Mouse (Mus musculus) adrenal gland, postnatal 10 days (tissue): ENCODE measurements around the gene Slc25a10. TPM values are rescaled to one million over a fixed set of nuclear protein-coding genes. Genes with fewer than 3 reads are reported as not detected.

Experiments
- DNase-seq: peaks from one replicate; pipeline ENCODE4 v3.0.0; 2021; ENCODE audit warnings: mixed read lengths
- total RNA-seq, 2 experiments: library from RNA; stranded (reverse); gene quantifications; 2 replicates each; pipeline ENCODE4 v1.2.3; 2021

Gene Slc25a10
- total RNA-seq, 2 experiments from 2014 or later, result 58.5 to 60.9 TPM

DNA sequence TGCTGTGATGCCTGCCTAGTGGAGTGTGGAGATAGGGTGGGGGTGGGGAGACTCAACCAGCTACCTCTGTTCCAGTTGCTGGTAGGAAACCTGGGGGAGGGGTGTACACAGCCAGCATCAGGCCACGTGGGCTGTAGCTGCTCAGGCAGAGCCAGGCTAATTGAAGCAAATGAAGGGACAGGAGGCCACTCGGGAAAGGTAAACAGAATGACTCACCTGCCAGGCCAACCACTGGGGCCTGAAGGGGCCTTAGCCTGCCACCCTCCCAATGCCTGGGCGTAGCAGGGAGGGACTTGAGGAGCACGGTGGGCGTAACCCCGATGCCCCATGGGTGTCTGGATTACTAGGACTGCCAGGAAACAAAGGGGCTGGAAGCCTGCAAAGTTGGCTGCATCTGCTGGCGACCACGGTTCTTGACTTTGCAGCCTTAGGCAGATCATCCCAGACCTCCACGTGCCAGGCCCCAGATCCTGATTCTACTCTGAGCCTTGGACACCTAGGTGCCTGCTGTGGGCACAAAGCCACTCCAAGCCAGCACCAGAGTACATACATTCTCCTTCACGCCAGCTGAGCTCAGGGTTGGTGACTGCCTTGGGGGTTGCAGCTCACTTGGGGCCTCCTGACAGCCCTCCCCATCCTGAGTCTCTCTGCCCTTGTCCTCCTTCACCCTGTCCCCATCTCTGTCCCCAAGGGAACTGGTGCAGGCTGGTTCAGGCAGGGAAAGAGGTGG lies 47.8 kb downstream of the Slc25a10 start:
- DNase-seq, result no peak

DNA sequence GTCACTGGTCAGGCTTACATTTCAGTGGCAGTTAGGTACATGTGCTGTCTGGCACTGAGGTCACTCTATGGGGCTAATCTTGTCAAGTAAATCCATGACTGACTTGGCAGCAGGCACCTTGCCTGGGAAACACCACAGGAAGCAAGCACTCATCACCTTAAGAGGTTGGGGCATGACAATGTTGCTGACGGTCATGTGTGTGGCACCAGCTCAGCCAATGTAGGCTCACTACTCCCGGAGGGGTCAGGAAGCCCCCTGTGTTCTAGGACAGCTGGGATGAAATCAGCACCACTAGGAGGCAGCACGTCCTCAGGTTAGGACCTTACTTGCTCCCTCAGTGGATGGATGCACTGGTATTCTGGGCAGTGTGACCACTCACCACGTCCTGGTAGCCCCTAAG lies 50.3 kb downstream of the Slc25a10 start:
- DNase-seq, result no peak

DNA sequence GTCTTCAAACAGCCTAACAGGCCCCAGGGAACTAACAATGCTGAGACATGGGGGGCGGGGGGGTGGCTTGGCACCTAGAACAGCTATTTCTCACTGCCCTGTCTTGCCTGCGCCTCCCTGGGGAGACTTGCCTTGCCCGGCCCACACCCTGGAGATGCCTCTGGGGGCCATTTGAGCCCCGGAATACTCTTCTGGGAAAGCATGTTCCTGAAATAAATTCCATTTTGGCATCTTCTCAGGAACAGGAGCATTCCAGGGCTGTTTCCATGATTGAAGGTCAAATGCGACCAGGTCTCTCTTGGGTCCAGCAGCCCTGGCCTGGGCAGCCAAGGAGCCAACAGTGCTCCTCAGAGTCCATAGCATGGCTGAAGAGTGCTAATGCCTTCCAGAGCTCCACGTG lies 50.7 kb downstream of the Slc25a10 start:
- DNase-seq, result peak; percentile 70

DNA sequence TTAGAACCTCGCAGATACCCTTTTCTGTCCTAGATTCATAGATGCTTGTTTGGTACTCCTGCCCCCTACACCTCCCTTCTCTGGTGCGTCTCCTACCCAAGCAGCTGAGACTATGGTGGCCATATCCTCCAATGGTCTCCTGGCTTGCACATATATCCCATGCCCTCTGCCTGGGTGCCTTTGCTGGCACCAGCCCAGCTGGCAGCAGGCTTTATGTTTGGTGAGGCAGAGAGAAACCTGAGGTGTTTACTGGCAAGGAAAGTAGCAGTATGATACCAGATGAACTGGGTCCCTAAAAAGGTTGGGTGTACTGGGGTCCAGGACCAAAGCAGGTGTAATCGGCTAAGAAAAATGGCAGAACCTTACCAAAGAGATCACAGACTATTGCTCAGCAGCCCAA lies 54.3 kb downstream of the Slc25a10 start:
- DNase-seq, result no peak

DNA sequence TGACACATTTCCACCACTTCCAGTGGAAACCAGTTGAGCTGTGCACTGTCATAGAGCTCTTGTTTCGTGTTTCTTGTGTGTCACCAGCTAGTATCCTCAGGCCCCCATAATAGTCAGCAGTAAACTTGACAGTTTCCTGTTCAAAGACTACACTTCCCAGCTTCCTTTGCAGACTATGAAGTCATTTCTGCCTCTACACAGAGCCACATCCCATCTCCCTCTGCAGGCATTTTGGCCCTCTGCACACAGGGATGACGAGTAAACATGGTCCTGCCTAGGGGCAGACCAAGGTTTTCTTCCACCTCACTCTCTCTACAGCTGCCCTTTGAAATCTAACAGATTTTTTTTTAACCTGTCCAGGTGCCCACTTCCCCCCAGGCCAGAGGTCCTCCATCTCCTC lies 55.8 kb downstream of the Slc25a10 start:
- DNase-seq, result no peak

DNA sequence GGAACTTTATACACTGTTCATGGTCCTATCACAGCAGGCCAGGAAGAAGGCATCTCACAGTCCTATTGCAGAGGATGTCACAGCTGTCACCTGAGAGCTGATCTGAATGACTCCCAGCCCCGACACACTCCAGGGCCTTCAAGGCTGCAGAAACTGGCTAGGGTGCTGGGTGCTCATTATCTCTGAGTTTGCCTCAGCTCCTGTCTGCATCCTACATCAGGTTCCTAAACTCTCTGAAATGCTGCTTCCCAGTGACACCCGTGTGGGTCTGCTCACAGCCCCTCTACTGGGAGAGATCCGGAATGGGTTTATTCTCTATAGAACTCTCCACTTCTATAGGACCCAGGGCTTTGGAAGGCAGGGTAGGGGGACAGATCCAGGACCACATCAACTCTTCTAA lies 56.6 kb downstream of the Slc25a10 start:
- no peak for DNase-seq

DNA sequence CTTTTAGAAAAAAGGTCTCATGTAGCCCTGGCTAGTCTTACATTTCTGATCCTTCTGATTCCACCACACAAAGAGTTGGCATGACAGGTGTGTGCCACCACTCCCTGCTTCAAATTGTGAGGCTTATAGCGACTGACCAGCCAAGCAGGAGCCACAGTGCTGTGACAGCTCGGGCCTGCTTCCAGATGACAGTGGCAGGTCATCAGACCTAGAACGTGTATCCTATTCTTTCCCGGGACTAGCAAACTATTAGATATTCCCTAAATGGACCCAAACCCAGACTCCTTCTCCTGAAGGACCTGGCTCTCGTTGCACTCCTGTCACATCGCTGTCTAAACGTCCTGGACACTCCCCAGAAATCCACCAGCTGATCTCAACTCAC lies 57.1 kb downstream of the Slc25a10 start:
- DNase-seq, result no peak

Other genes starting within 250 kb of the Slc25a10 start
- 100 to 1,000 TPM; 954 to 956 TPM for gene Actg1, start 143.3 kb upstream of the Slc25a10 start, total RNA-seq
- under 1 TPM; 0.15 to 0.45 TPM for gene Fscn2, start 130.3 kb upstream of the Slc25a10 start, total RNA-seq
- gene Faap100, start 113.1 kb upstream of the Slc25a10 start, total RNA-seq, result 10 to 100 TPM; 19.5 to 26.4 TPM
- 10 to 100 TPM; 59.7 to 67.0 TPM for gene Nploc4, start 54.1 kb upstream of the Slc25a10 start, total RNA-seq
- gene Tspan10, start 49.2 kb upstream of the Slc25a10 start, total RNA-seq, result 1 to 10 TPM in 1 of 2 experiments, under 1 TPM in 1; 0.30 to 2.6 TPM
- gene Pde6g, start 38.3 kb upstream of the Slc25a10 start, total RNA-seq, result under 1 TPM in 1 of 2 experiments, not detected in 1; 0.94 TPM
- gene Oxld1, start 33.8 kb upstream of the Slc25a10 start, total RNA-seq, result 10 to 100 TPM; 59.0 to 82.0 TPM
- 10 to 100 TPM; 16.1 to 18.8 TPM for gene Ccdc137, start 33.7 kb upstream of the Slc25a10 start, total RNA-seq
- 10 to 100 TPM; 20.6 to 20.9 TPM for gene Arl16, start 24.2 kb upstream of the Slc25a10 start, total RNA-seq
- 100 to 1,000 TPM; 179 to 189 TPM for gene Mrpl12, start 7.2 kb upstream of the Slc25a10 start, total RNA-seq
- gene Gcgr, start 38.9 kb downstream of the Slc25a10 start, total RNA-seq, result 10 to 100 TPM in 1 of 2 experiments, 1 to 10 TPM in 1; 9.6 to 15.7 TPM
- gene Mcrip1, start 57.9 kb downstream of the Slc25a10 start, total RNA-seq, result 10 to 100 TPM; 60.0 to 62.2 TPM
- gene Ppp1r27, start 59.3 kb downstream of the Slc25a10 start, total RNA-seq, result 10 to 100 TPM in 1 of 2 experiments, 1 to 10 TPM in 1; 7.1 to 21.8 TPM
- 100 to 1,000 TPM; 424 to 571 TPM for gene P4hb, start 81.4 kb downstream of the Slc25a10 start, total RNA-seq
- 100 to 1,000 TPM; 281 to 286 TPM for gene Arhgdia, start 89.8 kb downstream of the Slc25a10 start, total RNA-seq
- 100 to 1,000 TPM; 112 to 114 TPM for gene Alyref, start 106.5 kb downstream of the Slc25a10 start, total RNA-seq
- gene Anapc11, start 106.6 kb downstream of the Slc25a10 start, total RNA-seq, result 10 to 100 TPM; 73.1 to 86.4 TPM
- 1 to 10 TPM; 1.0 to 1.3 TPM for gene Npb, start 116.6 kb downstream of the Slc25a10 start, total RNA-seq
- 100 to 1,000 TPM; 144 to 150 TPM for gene Pcyt2, start 126.1 kb downstream of the Slc25a10 start, total RNA-seq
- gene Sirt7, start 133.4 kb downstream of the Slc25a10 start, total RNA-seq, result 10 to 100 TPM; 33.2 to 40.3 TPM
- gene Mafg, start 141.8 kb downstream of the Slc25a10 start, total RNA-seq, result 10 to 100 TPM; 41.1 to 46.5 TPM
- 1 to 10 TPM; 5.1 to 5.2 TPM for gene Pycr1, start 151.9 kb downstream of the Slc25a10 start, total RNA-seq
- gene Myadml2, start 156.3 kb downstream of the Slc25a10 start, total RNA-seq, result 1 to 10 TPM; 3.2 to 7.6 TPM
- gene Notum, start 169.3 kb downstream of the Slc25a10 start, total RNA-seq, result 10 to 100 TPM; 12.4 to 13.3 TPM
- gene Aspscr1, start 181.1 kb downstream of the Slc25a10 start, total RNA-seq, result 10 to 100 TPM; 67.9 to 81.5 TPM
- gene Cenpx, start 221.9 kb downstream of the Slc25a10 start, total RNA-seq, result 10 to 100 TPM; 47.6 to 51.3 TPM
- gene Lrrc45, start 222.1 kb downstream of the Slc25a10 start, total RNA-seq, result 10 to 100 TPM; 20.0 to 27.4 TPM
- gene Rac3, start 229.6 kb downstream of the Slc25a10 start, total RNA-seq, result 1 to 10 TPM; 3.8 to 9.5 TPM
- gene Dcxr, start 235.4 kb downstream of the Slc25a10 start, total RNA-seq, result 10 to 100 TPM; 33.0 to 37.3 TPM
- 10 to 100 TPM in 1 of 2 experiments, 1 to 10 TPM in 1; 9.2 to 17.6 TPM for gene Cbr2, start 240.3 kb downstream of the Slc25a10 start, total RNA-seq